Mouse (Mus musculus): ENCODE measurements around the gene Dapk2.

GRCm38 (mm10) chr9:66114341-66114740, 43.7 kb upstream of the Dapk2 start:
- TF ChIP-seq CTCF (IDR thresholded peaks at IDR 0.05; ENCODE audit: low read depth, low read length), result no peak
- no peak for TF ChIP-seq POLR2A (IDR thresholded peaks at IDR 0.05; ENCODE audit: borderline replicate concordance, low read depth, low read length)
